Mouse (Mus musculus) kidney, embryonic 14.5 days (tissue): ENCODE measurements around the gene Greb1. TPM values are rescaled to one million over a fixed set of nuclear protein-coding genes. Genes with fewer than 3 reads are reported as not detected.

Source experiments
- ATAC-seq: fragments of 200-750 bp; cut with Nextera tagmentation; 2 replicates; pipeline ENCODE4 v1.8.0; 2017; ENCODE audit warnings: moderate number of reproducible peaks, mild to moderate bottlenecking, moderate TSS enrichment, moderate library complexity; ENCODE audit not compliant: low FRiP score, low TSS enrichment
- H3K27ac ChIP-seq: fragments of 300-500 bp; sonication (generic); 2 replicates; pipeline ENCODE4 v1.5.1; 2014; ENCODE audit warnings: low read depth, mild to moderate bottlenecking, low read length, moderate library complexity, mixed read lengths
- H3K27me3 ChIP-seq: fragments of 300-500 bp; sonication (generic); 2 replicates; pipeline ENCODE4 v1.6.1; 2014; ENCODE audit warnings: mild to moderate bottlenecking, low read length; ENCODE audit not compliant: control insufficient read depth, insufficient read depth
- H3K36me3 ChIP-seq: fragments of 300-500 bp; sonication (generic); 2 replicates; pipeline ENCODE4 v1.6.1; 2014; ENCODE audit warnings: low read length, mixed read lengths; ENCODE audit not compliant: control insufficient read depth, insufficient read depth
- H3K4me1 ChIP-seq: fragments of 300-500 bp; sonication (generic); 2 replicates; pipeline ENCODE4 v1.6.1; 2014; ENCODE audit warnings: low read length, mixed read lengths; ENCODE audit not compliant: control insufficient read depth, insufficient read depth
- H3K4me2 ChIP-seq: fragments of 300-500 bp; sonication (generic); replicated peaks from 2 replicates; pipeline ENCODE4 v1.6.1; 2014; ENCODE audit warnings: low read depth, mild to moderate bottlenecking, low read length
- H3K4me3 ChIP-seq: fragments of 300-500 bp; sonication (generic); 2 replicates; pipeline ENCODE4 v1.5.1; 2014; ENCODE audit warnings: mild to moderate bottlenecking, low read length
- H3K9ac ChIP-seq: fragments of 300-500 bp; sonication (generic); 2 replicates; pipeline ENCODE4 v1.6.1; 2014; ENCODE audit warnings: low read depth, mild to moderate bottlenecking, low read length, moderate library complexity
- H3K9me3 ChIP-seq: fragments of 300-500 bp; sonication (generic); 2 replicates; pipeline ENCODE4 v1.6.1; 2016; ENCODE audit warnings: low read length; ENCODE audit not compliant: control insufficient read depth
- WGBS: fragments of 180-500 bp; shearing (Covaris S2); extraction: QIAGEN DNeasy Blood & Tissue Kit; methylation state at CpG from one replicate; pipeline ENCODE4 v1.1.7; 2014; 5-methylcytosine and 5-hydroxymethylcytosine counted together
- polyA plus RNA-seq: library from polyadenylated mRNA; unstranded; fragments of >200 nt; fragmentation: Nextera tagmentation; extraction: Ambion mirVana; gene quantifications from 2 replicates; pipeline ENCODE4 v1.2.1, GENCODE M21; 2014

The Greb1 gene
- polyA plus RNA-seq, 1 experiment from 2014 or later, result 8.6 TPM

GRCm38 (mm10) chr12:16811477-16811876, 10.8 kb upstream of the Greb1 start:
- no peak overlapping the region for H3K27ac ChIP-seq
- H3K4me2 ChIP-seq, result peak overlapping the region; percentile 86
- H3K9ac ChIP-seq, result peak overlapping the region; percentile 87
- WGBS, result 2% methylated on average over 15 of the region's 15 CpGs
- peak; percentile 8; the same call in 1 of the 2 replicates for ATAC-seq
- peaks cover 25% of the 10 kb centered on the region for H3K36me3 ChIP-seq
- H3K9me3 ChIP-seq, result no peaks in the 10 kb centered on the region
- H3K27me3 ChIP-seq, result peaks cover 4% of the 10 kb centered on the region; the same call in 1 of the 2 replicates
- H3K4me3 ChIP-seq, result peak overlapping the region; percentile 79
- peaks cover 13% of the 10 kb centered on the region; the same call in 1 of the 2 replicates for H3K4me1 ChIP-seq

GRCm38 (mm10) chr12:16810525-16811431, 10.1 kb upstream of the Greb1 start, which contains the start of gene E2f6:
Gene E2f6, plus strand, starts transcription at chr12:16810963.
- Histone ChIP-seq H3K4me2 (peak within 1 kb of the TSS; percentile 86), H3K27ac (peak within 1 kb of the TSS; percentile 43), H3K9ac (peak within 1 kb of the TSS; percentile 87), H3K27me3 (peaks cover 4% of the 10 kb centered on the region; the same call in 1 of the 2 replicates), H3K4me1 (peaks cover 13% of the 10 kb centered on the region; the same call in 1 of the 2 replicates), H3K4me3 (peak within 1 kb of the TSS; percentile 79), H3K9me3 (no peaks in the 10 kb centered on the region), H3K36me3 (peaks cover 20% of the 10 kb centered on the region; the same call in 1 of the 2 replicates)
- ATAC-seq, result peak; percentile 87
- WGBS, result 7% methylated on average over 65 of the region's 81 CpGs

- no peak for ATAC-seq
- 41% methylated on average over 3 of the region's 3 CpGs for WGBS
These were observed 7.4 kb upstream of the Greb1 start for GRCm38 (mm10) chr12:16808045-16808444.

GRCm38 (mm10) chr12:16805511-16805910, 4.8 kb upstream of the Greb1 start:
- no peaks in the 10 kb centered on the region for H3K4me1 ChIP-seq
- WGBS, result 7% methylated on average over 5 of the region's 5 CpGs
- H3K4me2 ChIP-seq, result no peak overlapping the region
- no peak; the same call in 1 of the 2 replicates for ATAC-seq
- H3K4me3 ChIP-seq, result no peak overlapping the region
- peaks cover 4% of the 10 kb centered on the region; the same call in 1 of the 2 replicates for H3K27me3 ChIP-seq
- no peaks in the 10 kb centered on the region for H3K36me3 ChIP-seq
- H3K9me3 ChIP-seq, result no peaks in the 10 kb centered on the region
- no peak overlapping the region for H3K27ac ChIP-seq
- H3K9ac ChIP-seq, result no peak overlapping the region

More at GRCm38 (mm10) chr12:16808045-16808444, 7.4 kb upstream of the Greb1 start:
- Histone ChIP-seq H3K4me3 (no peak overlapping the region), H3K9me3 (no peaks in the 10 kb centered on the region), H3K4me2 (no peak overlapping the region), H3K36me3 (no peaks in the 10 kb centered on the region), H3K27me3 (peaks cover 4% of the 10 kb centered on the region; the same call in 1 of the 2 replicates), H3K27ac (no peak overlapping the region), H3K9ac (no peak overlapping the region), H3K4me1 (peaks cover 13% of the 10 kb centered on the region; the same call in 1 of the 2 replicates)

- no peak for ATAC-seq
- no peaks in the 10 kb centered on the region for H3K36me3 ChIP-seq
- no peak overlapping the region for H3K4me2 ChIP-seq
- no peak overlapping the region for H3K9ac ChIP-seq
- no peak overlapping the region for H3K4me3 ChIP-seq
- 39% methylated on average over 5 of the region's 5 CpGs for WGBS
- no peak overlapping the region for H3K27ac ChIP-seq
- H3K27me3 ChIP-seq, result peaks cover 4% of the 10 kb centered on the region; the same call in 1 of the 2 replicates
- H3K4me1 ChIP-seq, result no peaks in the 10 kb centered on the region
- H3K9me3 ChIP-seq, result no peaks in the 10 kb centered on the region
These were observed 3.3 kb upstream of the Greb1 start for GRCm38 (mm10) chr12:16803956-16804430.

- Histone ChIP-seq H3K4me2 (no peak overlapping the region), H3K27ac (peak overlapping the region; percentile 19; the same call in 1 of the 2 replicates), H3K9me3 (no peaks in the 10 kb centered on the region), H3K36me3 (no peaks in the 10 kb centered on the region), H3K4me1 (no peaks in the 10 kb centered on the region), H3K4me3 (no peak overlapping the region), H3K9ac (no peak overlapping the region), H3K27me3 (peaks cover 4% of the 10 kb centered on the region; the same call in 1 of the 2 replicates)
- 20% methylated on average over 5 of the region's 5 CpGs for WGBS
- 0 out of 2 replicates have a peak, but pooled peaks have one; percentile 9 for ATAC-seq
These were observed 2.7 kb upstream of the Greb1 start for GRCm38 (mm10) chr12:16803237-16803955.

GRCm38 (mm10) chr12:16800959-16801315, 251 bp upstream of the Greb1 start:
- peak overlapping the region; percentile 62 for H3K9ac ChIP-seq
- peak overlapping the region; percentile 85 for H3K4me2 ChIP-seq
- H3K9me3 ChIP-seq, result no peaks in the 10 kb centered on the region
- peak overlapping the region; percentile 44 for H3K4me3 ChIP-seq
- H3K36me3 ChIP-seq, result no peaks in the 10 kb centered on the region
- 1% methylated on average over 12 of the region's 12 CpGs for WGBS
- H3K27ac ChIP-seq, result no peak overlapping the region
- peak; percentile 43; the same call in 1 of the 2 replicates for ATAC-seq
- no peaks in the 10 kb centered on the region for H3K27me3 ChIP-seq
- H3K4me1 ChIP-seq, result no peaks in the 10 kb centered on the region

GRCm38 (mm10) chr12:16799928-16800258, 793 bp downstream of the Greb1 start:
- 11% methylated on average over 6 of the region's 6 CpGs for WGBS
- Histone ChIP-seq H3K4me1 (no peaks in the 10 kb centered on the region), H3K4me3 (peak overlapping the region; percentile 44), H3K9ac (peak overlapping the region; percentile 62), H3K27ac (0 out of 2 replicates have a peak overlapping the region, but pooled peaks have one; percentile 27), H3K9me3 (no peaks in the 10 kb centered on the region), H3K36me3 (no peaks in the 10 kb centered on the region), H3K27me3 (no peaks in the 10 kb centered on the region), H3K4me2 (peak overlapping the region; percentile 85)
- ATAC-seq, result no peak
